Mouse (Mus musculus): ENCODE measurements around the gene Tnfrsf1b.

GRCm38 (mm10) chr4:145222064-145222463, 24.6 kb downstream of the Tnfrsf1b start:
- TF ChIP-seq CTCF (IDR thresholded peaks at IDR 0.05; ENCODE audit: low read depth, low read length), result no peak
- TF ChIP-seq POLR2A (IDR thresholded peaks at IDR 0.05; ENCODE audit: insufficient read depth, low read length), result no peak
- TF ChIP-seq EP300 (IDR thresholded peaks at IDR 0.05; ENCODE audit: insufficient read depth, low read depth, low read length), result no peak

Measured in ES-Bruce4 (cell line).